ENCODE assay signal across 16 mouse cellular contexts in the genomic region with DNA sequence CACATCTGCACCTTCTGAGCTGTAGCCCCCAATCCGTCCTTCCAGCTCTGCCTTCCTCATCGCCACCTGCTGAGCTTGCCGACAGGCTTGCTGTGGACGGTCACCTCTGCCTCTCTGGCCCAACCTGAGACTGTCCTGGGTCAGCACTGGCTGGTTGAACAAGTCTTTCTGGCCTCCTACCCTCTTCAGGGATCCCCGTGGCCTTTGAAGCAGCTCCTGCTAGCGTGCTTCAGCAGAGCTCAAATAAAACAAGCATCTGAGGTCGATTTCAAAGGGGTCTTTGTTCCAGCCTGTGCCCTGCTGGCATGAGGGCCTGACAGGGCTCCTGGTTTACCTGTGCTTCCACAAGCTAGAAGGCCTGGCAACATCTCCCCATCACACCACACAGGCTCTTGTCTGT. TPM values are rescaled to one million over a fixed set of nuclear protein-coding genes. Genes with fewer than 3 reads are reported as not detected.
DNase-seq lines count a peak whose midpoint lies in the region; ATAC-seq lines count a peak whose summit lies in the region.
"Had no signal": no experiment of that assay in that cellular context is flagged by ENCODE, and none has a peak within 500 bp of the region (broad histone marks: within the 10 kb centered on the region; RNA-seq: fewer than 3 reads in every experiment).

No protein-coding gene starts in this region.

- peaks cover 37% of the 10 kb centered on the region for H3K4me1 ChIP-seq in kidney, embryonic 14.5 days (ENCODE audit: control insufficient read depth, insufficient read depth, low read length)
- H3K4me1 ChIP-seq in embryonic facial prominence, embryonic 11.5 days (ENCODE audit: control insufficient read depth, insufficient read depth, low read length) = peaks cover 3% of the 10 kb centered on the region
- peaks cover 18% of the 10 kb centered on the region for H3K4me1 ChIP-seq in forebrain, embryonic 16.5 days (replicated peaks; ENCODE audit: control insufficient read depth, insufficient read depth, low read length)
- peaks cover 59% of the 10 kb centered on the region for H3K4me1 ChIP-seq in midbrain, embryonic 10.5 days

- H3K27me3 ChIP-seq in kidney, embryonic 14.5 days (ENCODE audit: control insufficient read depth, insufficient read depth, low read length) = no peaks in the 10 kb centered on the region
- no peaks in the 10 kb centered on the region for H3K27me3 ChIP-seq in embryonic facial prominence, embryonic 11.5 days (ENCODE audit: control insufficient read depth, insufficient read depth, low read length)
- H3K27me3 ChIP-seq in forebrain, embryonic 16.5 days (replicated peaks; ENCODE audit: control insufficient read depth, insufficient read depth, low read length) = no peaks in the 10 kb centered on the region
- H3K27me3 ChIP-seq in midbrain, embryonic 10.5 days (ENCODE audit: low read depth, poor library complexity, severe bottlenecking) = no peaks in the 10 kb centered on the region; the same call in 1 of the 2 replicates

- no peak for ATAC-seq in kidney, embryonic 14.5 days (ENCODE audit: low FRiP score, low TSS enrichment)
- ATAC-seq in embryonic facial prominence, embryonic 11.5 days (replicated peaks; ENCODE audit: insufficient number of reproducible peaks, low FRiP score, low TSS enrichment, low read depth) = no peak
- ATAC-seq in forebrain, embryonic 16.5 days = no peak
- ATAC-seq in monocyte, adult 5-6 weeks (replicated peaks; ENCODE audit: insufficient number of reproducible peaks, low FRiP score, low TSS enrichment, poor library complexity, severe bottlenecking) = no peak

- DNase-seq in kidney, adult 8-10 months = no peak
- DNase-seq in embryonic facial prominence, embryonic 11.5 days (ENCODE audit: low spot score) = no peak
- no peak for DNase-seq in midbrain, embryonic 10.5 days (ENCODE audit: low spot score)
- DNase-seq in adrenal gland, adult (ENCODE audit: inconsistent age in 2 of 2, low spot score in 1 of 2) = no peak
- no peak for DNase-seq in adipocyte (ENCODE audit: low spot score)
- DNase-seq: adrenal gland, adult 8-10 months; gastrocnemius, postnatal 10 days; kidney, postnatal 36 days; lung, adult 18-20 months; right cerebral cortex, adult 18-20 months; thymus, postnatal 36 days had no signal

- 41% methylated on average over 7 of the region's 7 CpGs for WGBS in kidney, embryonic 14.5 days
- WGBS in embryonic facial prominence, embryonic 11.5 days = 28% methylated on average over 7 of the region's 7 CpGs
- WGBS in forebrain, embryonic 16.5 days = 19% methylated on average over 7 of the region's 7 CpGs
- WGBS in midbrain, embryonic 10.5 days = 27% methylated on average over 7 of the region's 7 CpGs

- H3K27ac ChIP-seq in kidney, embryonic 14.5 days (ENCODE audit: low read depth, low read length) = 0 out of 2 replicates have a peak overlapping the region, but pooled peaks have one; percentile 47
- 0 out of 2 replicates have a peak overlapping the region, but pooled peaks have one; percentile 30 for H3K27ac ChIP-seq in embryonic facial prominence, embryonic 11.5 days (replicated peaks; ENCODE audit: low read depth, low read length)
- no peak overlapping the region for H3K27ac ChIP-seq in forebrain, embryonic 16.5 days (ENCODE audit: low read length)
- H3K27ac ChIP-seq in midbrain, embryonic 10.5 days (replicated peaks) = peak overlapping the region; percentile 74

- H3K4me2 ChIP-seq in kidney, embryonic 14.5 days (replicated peaks; ENCODE audit: low read depth, low read length) = no peak overlapping the region
- H3K4me2 ChIP-seq in embryonic facial prominence, embryonic 11.5 days (ENCODE audit: low read depth, low read length) = no peak overlapping the region
- no peak overlapping the region for H3K4me2 ChIP-seq in forebrain, embryonic 16.5 days (ENCODE audit: low read length)

- no peak overlapping the region; the same call in 1 of the 2 replicates for H3K9ac ChIP-seq in kidney, embryonic 14.5 days (ENCODE audit: low read depth, low read length)
- H3K9ac ChIP-seq in embryonic facial prominence, embryonic 11.5 days (replicated peaks; ENCODE audit: low read length) = no peak overlapping the region
- 0 out of 2 replicates have a peak overlapping the region, but pooled peaks have one; percentile 11 for H3K9ac ChIP-seq in forebrain, embryonic 16.5 days (replicated peaks; ENCODE audit: low read depth, low read length)

- no peaks in the 10 kb centered on the region for H3K36me3 ChIP-seq in kidney, embryonic 14.5 days (ENCODE audit: control insufficient read depth, insufficient read depth, low read length)
- no peaks in the 10 kb centered on the region for H3K36me3 ChIP-seq in embryonic facial prominence, embryonic 11.5 days (replicated peaks; ENCODE audit: control insufficient read depth, insufficient read depth, low read depth, low read length)
- no peaks in the 10 kb centered on the region for H3K36me3 ChIP-seq in forebrain, embryonic 16.5 days (ENCODE audit: control insufficient read depth, insufficient read depth)
- H3K36me3 ChIP-seq in midbrain, embryonic 10.5 days = no peaks in the 10 kb centered on the region

- H3K4me3 ChIP-seq in kidney, embryonic 14.5 days (ENCODE audit: low read length) = no peak overlapping the region
- H3K4me3 ChIP-seq in embryonic facial prominence, embryonic 11.5 days (ENCODE audit: low read depth, low read length) = no peak overlapping the region
- no peak overlapping the region for H3K4me3 ChIP-seq in forebrain, embryonic 16.5 days (replicated peaks; ENCODE audit: low read length)
- no peak overlapping the region for H3K4me3 ChIP-seq in midbrain, embryonic 10.5 days

- H3K9me3 ChIP-seq in kidney, embryonic 14.5 days (ENCODE audit: control insufficient read depth, low read length) = no peaks in the 10 kb centered on the region
- H3K9me3 ChIP-seq in embryonic facial prominence, embryonic 11.5 days (replicated peaks; ENCODE audit: control insufficient read depth, low read length) = no peaks in the 10 kb centered on the region
- H3K9me3 ChIP-seq in forebrain, embryonic 16.5 days (ENCODE audit: control insufficient read depth, low read length) = no peaks in the 10 kb centered on the region
- no peaks in the 10 kb centered on the region for H3K9me3 ChIP-seq in midbrain, embryonic 10.5 days (replicated peaks)

RNA-seq across cellular contexts. Expression of gene Notch1, which starts 24.3 kb away (rescaled TPM):
- polyA plus RNA-seq in kidney, embryonic 14.5 days (2014; fragmentation: Nextera tagmentation; extraction: Ambion mirVana) = 33.4 and 45.1 TPM in 2 replicates
- polyA plus RNA-seq in embryonic facial prominence, embryonic 11.5 days (2014; fragmentation: Nextera tagmentation; extraction: Ambion mirVana) = 17.2 and 17.7 TPM in 2 replicates
- polyA plus RNA-seq in forebrain, embryonic 16.5 days (2015; fragmentation: Nextera tagmentation; extraction: Ambion mirVana) = 20.2 and 23.6 TPM in 2 replicates
- 30.1 and 38.3 TPM in 2 replicates for polyA plus RNA-seq in midbrain, embryonic 10.5 days (2016; fragmentation: Nextera tagmentation; extraction: Ambion mirVana)
- 11.6 to 22.2 TPM (median 13.8 TPM) in 3 replicates for total RNA-seq in monocyte, adult 5-6 weeks (2017)

RNA-seq across cellular contexts. Expression of gene Egfl7, which starts 39.1 kb away (rescaled TPM):
- 172 and 194 TPM in 2 replicates for polyA plus RNA-seq in kidney, embryonic 14.5 days (2014; fragmentation: Nextera tagmentation; extraction: Ambion mirVana)
- polyA plus RNA-seq in embryonic facial prominence, embryonic 11.5 days (2014; fragmentation: Nextera tagmentation; extraction: Ambion mirVana) = 54.3 and 74.6 TPM in 2 replicates
- polyA plus RNA-seq in forebrain, embryonic 16.5 days (2015; fragmentation: Nextera tagmentation; extraction: Ambion mirVana) = 59.5 and 61.7 TPM in 2 replicates
- 68.5 and 85.7 TPM in 2 replicates for polyA plus RNA-seq in midbrain, embryonic 10.5 days (2016; fragmentation: Nextera tagmentation; extraction: Ambion mirVana)
- not detected in 3 replicates for total RNA-seq in monocyte, adult 5-6 weeks (2017)

RNA-seq across cellular contexts. Expression of gene Gm20532, which starts 45.7 kb away (rescaled TPM):
- not detected in 2 replicates for polyA plus RNA-seq in kidney, embryonic 14.5 days (2014; fragmentation: Nextera tagmentation; extraction: Ambion mirVana)
- polyA plus RNA-seq in embryonic facial prominence, embryonic 11.5 days (2014; fragmentation: Nextera tagmentation; extraction: Ambion mirVana) = not detected in 2 replicates
- polyA plus RNA-seq in forebrain, embryonic 16.5 days (2015; fragmentation: Nextera tagmentation; extraction: Ambion mirVana) = not detected in 2 replicates
- not detected in 2 replicates for polyA plus RNA-seq in midbrain, embryonic 10.5 days (2016; fragmentation: Nextera tagmentation; extraction: Ambion mirVana)
- total RNA-seq in monocyte, adult 5-6 weeks (2017) = not detected in 3 replicates
- total RNA-seq: adrenal gland, adult 8-10 months; heart, postnatal 25 days; left cerebral cortex, postnatal 14 days had no signal
